Mouse (Mus musculus): ENCODE data around the gene Slc39a11. TPM values are rescaled to one million over a fixed set of nuclear protein-coding genes. Genes with fewer than 3 reads are reported as not detected.

The Slc39a11 gene
- polyA plus RNA-seq, 1 experiment from 2014 or later = 22.4 TPM

DNA sequence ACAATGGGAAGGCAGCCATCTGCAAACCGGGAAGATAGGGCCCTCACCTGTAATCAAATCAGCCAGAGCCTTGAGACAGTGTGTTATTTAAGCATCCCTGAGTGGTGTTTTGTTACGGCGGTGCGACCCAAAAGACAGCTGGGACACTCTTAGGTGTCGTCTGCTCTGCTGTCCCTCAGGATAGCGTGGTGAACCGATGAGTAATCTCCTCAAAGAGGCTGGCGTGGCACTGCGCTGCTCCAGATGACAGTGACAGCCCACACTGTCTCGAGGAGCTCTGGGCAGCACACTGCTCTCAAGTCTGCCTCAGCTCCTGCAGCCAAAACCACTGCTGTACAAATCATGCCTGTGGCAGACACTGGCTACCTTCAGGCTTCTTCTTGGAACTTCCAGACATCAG is 133.7 kb downstream of the Slc39a11 start:
- in situ Hi-C loops (cut with MboI; ENCODE audit: low pct_unique_long_range_greater_than_20kb) = no loop called here

DNA sequence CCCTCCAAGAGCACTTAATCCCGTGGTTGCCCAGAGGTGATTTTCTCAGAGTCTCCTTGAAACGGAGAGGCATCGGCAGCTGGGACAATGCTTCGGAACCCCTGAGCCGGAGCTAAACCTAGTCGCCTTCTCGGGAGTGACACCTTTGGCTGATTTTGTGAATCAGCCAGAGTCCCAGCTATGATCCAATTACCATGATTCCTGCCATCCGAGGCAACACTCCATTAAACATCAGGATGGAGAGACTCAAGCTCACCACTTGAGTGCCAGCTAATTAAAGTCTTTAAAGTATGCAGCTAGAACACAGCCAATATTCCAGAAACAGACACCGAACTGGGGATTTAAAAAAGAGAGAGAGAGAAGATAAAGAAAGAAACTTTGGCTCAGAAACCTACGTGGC is 136.9 kb downstream of the Slc39a11 start:
- in situ Hi-C loops (cut with MboI; ENCODE audit: low pct_unique_long_range_greater_than_20kb) = no loop called here
- H3K27me3 ChIP-seq = no peaks in the 10 kb centered on the region
- ChIA-PET POLR2A (interaction anchor here (1.5 kb wide), 1 partner anchor 12 kb away, joined by 3 read pairs; no protein-coding TSS in a partner anchor), CTCF (interaction anchor here (1.0 kb wide), 1 partner anchor 216 kb away, joined by 3 read pairs; no protein-coding TSS in a partner anchor)
- TF ChIP-seq CTCF (IDR thresholded peaks at IDR 0.05) = no peak
- peak; percentile 70 for DNase-seq (ENCODE audit: low read depth, low spot score)
- peak; percentile 38 for ATAC-seq

More for the DNA sequence above, 133.7 kb downstream of the Slc39a11 start:
- H3K27me3 ChIP-seq = no peaks in the 10 kb centered on the region
- TF ChIP-seq CTCF (IDR thresholded peaks at IDR 0.05) = no peak
- CTCF ChIA-PET = interaction anchor here (0.6 to 1.6 kb wide), 2 partner anchors 44 to 56 kb away, joined by 3 read pairs; no protein-coding TSS in a partner anchor
- POLR2A ChIA-PET = interaction anchor here (0.9 kb wide), 1 partner anchor 19 kb away, joined by 3 read pairs; no protein-coding TSS in a partner anchor
- no peak for ATAC-seq
- no peak for DNase-seq (ENCODE audit: low read depth, low spot score)

DNA sequence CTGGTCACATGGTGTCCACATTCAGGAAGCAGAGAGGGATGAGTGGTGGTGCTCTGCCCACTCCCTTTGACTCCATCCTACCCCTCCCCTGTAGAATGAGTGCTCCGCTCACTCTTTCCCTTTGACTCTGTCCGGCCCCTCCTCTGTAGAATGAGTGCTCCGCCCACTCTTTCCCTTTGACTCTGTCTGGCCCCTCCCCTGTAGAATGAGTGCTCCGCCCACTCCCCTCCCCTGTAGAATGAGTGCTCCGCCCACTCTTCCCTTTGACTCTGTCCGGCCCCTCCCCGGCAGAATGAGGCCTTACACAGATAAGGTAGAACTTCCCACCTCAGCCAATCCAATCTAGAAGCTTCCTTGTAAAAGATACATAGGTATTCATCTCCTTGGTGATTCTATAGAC is 137.7 kb downstream of the Slc39a11 start:
- ATAC-seq (no peak), DNase-seq (ENCODE audit: low read depth, low spot score) (no peak)
- POLR2A ChIA-PET = interaction anchor here (0.6 to 1.5 kb wide), 2 partner anchors 11 to 128 kb away, joined by 3 read pairs; no protein-coding TSS in a partner anchor
- in situ Hi-C loops (cut with MboI; ENCODE audit: low pct_unique_long_range_greater_than_20kb) = no loop called here
- no peaks in the 10 kb centered on the region for H3K27me3 ChIP-seq
- CTCF ChIA-PET = interaction anchor here (1.0 kb wide), 1 partner anchor 215 kb away, joined by 3 read pairs; no protein-coding TSS in a partner anchor
- TF ChIP-seq CTCF (IDR thresholded peaks at IDR 0.05) = no peak

DNA sequence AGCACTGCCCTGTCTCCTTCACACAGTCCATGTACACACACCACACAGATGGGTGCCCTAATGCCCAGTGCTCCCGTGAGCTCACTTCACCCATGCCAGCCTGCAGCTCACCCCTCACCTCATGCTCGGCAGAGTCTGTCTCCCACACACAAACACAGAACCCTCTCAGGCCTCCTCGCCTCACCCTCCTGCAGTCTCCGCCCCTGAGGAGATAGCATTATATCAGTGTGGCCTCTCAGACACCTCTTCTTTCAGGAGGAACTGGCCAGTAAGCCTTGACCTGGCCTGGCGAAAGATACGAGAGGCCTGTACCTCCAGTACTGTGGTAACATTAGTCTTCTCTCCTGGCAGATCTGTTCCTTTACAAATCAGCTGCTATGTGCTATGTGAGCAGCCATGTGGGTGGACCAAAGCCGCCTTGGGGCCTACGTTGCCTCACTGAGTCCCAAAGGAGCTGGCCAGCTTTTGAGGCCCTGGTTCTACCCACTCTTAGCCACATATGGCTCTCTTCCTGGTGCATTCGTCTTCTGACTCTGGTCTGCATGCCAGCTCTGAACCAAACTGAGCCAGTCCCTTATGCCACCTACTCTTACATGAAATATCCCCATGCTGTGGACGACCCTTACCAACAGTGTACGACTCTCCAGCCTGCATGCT is 138.8 kb downstream of the Slc39a11 start:
- in situ Hi-C loops (cut with MboI; ENCODE audit: low pct_unique_long_range_greater_than_20kb) = no loop called here
- ChIA-PET POLR2A (no interaction called here), CTCF (interaction anchor here (1.0 kb wide), 1 partner anchor 19 kb away, joined by 3 read pairs; no protein-coding TSS in a partner anchor)
- ATAC-seq (no peak), DNase-seq (ENCODE audit: low read depth, low spot score) (no peak)
- no peak for TF ChIP-seq CTCF (IDR thresholded peaks at IDR 0.05)
- no peaks in the 10 kb centered on the region for H3K27me3 ChIP-seq

DNA sequence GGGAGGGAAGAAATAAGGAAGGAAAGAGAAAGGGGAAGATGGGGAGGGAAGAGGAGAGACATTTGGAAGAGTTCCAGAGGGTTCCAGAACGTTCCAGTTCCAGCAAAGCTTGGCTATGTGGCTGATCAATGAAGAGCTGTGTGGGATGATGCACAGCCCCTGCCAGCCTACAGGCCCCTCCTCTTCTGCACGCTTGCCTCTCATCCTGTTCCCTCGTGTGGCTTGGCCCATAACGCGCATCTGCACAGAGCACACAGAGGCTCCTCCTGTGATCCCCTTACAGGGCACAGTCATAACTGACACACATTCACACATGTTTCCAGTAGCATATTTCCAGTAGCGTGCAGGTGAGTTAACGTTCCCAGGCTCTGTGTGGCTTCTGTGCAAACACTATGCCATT is 139.6 kb downstream of the Slc39a11 start:
- in situ Hi-C loops (cut with MboI; ENCODE audit: low pct_unique_long_range_greater_than_20kb) = no loop called here
- DNase-seq (ENCODE audit: low read depth, low spot score) = no peak
- no peak for ATAC-seq
- no peaks in the 10 kb centered on the region for H3K27me3 ChIP-seq
- ChIA-PET CTCF (interaction anchor here (1.0 kb wide), 1 partner anchor 19 kb away, joined by 3 read pairs; no protein-coding TSS in a partner anchor), POLR2A (no interaction called here)
- no peak for TF ChIP-seq CTCF (IDR thresholded peaks at IDR 0.05)

DNA sequence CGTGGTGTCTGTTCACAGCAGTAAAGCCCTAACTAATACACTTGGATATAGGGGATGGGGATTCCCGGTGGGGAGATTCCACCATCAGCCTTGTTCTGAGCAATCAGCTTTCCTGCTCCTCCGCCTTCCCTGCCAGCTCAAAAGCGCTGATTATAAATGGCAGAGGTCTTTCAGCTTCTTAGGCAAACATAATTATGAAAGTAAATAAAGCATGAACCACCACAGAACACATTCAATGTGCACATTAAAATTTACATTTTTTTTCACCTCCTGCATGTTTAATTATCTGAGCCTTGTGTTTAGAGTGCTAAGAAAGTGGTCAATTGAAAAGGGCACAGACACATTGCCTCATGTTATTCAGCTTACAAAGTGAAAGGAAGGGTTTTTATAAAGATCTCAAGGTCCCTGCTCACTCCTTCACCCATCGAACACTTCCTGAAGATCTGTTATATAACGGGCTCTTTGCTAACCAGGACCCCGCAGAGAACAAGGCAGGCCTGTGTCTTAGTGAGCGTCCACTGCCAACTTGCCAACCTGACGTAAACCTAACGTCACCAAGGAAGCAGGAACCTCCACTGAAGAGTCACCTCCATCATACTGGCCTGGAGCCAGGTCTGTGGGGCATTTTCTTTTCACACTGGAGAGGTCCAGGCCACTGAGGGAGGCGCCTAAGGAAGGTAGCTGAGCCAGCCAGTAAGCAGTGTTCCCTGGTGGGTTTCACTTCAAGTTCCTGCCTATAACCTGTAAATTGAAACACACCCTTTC is 142.0 kb downstream of the Slc39a11 start:
- ATAC-seq = no peak
- ChIA-PET POLR2A (no interaction called here), CTCF (no interaction called here)
- in situ Hi-C loops (cut with MboI; ENCODE audit: low pct_unique_long_range_greater_than_20kb) = no loop called here
- TF ChIP-seq CTCF (IDR thresholded peaks at IDR 0.05) = no peak
- no peaks in the 10 kb centered on the region for H3K27me3 ChIP-seq
- no peak for DNase-seq (ENCODE audit: low read depth, low spot score)

DNA sequence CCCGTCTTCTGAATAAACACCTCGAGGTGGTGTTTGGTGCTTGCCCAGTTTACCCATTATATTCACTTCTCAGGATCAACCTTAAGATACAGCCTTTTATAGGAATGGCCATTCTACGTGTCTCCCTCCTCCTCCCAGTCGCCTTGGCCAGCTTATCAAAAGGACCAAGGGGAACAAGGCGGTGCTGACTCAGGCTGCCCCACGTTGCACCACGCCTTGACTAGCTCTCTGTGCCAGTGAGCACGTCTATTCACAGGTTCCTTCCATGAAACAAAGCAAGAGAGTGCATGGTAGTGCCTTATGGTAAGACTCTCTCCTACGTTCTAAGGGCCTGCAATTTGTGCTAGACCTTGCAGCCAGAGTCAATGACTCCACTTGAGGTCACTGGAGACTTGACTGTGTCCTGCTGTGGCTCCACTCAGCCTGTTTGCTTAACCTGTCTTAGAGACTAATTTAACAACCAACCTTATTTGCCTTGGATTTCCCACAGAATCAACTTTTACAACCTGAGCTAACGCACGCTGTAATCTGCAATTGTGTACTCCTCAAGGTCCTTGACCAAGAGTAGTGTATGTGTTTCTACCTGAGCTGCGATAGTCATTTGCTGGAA is 144.2 kb downstream of the Slc39a11 start:
- ChIA-PET CTCF (no interaction called here), POLR2A (interaction anchor here (0.6 kb wide), 1 partner anchor 9 kb away, joined by 5 read pairs; no protein-coding TSS in a partner anchor)
- no peak for TF ChIP-seq CTCF (IDR thresholded peaks at IDR 0.05)
- no peaks in the 10 kb centered on the region for H3K27me3 ChIP-seq
- no peak for DNase-seq (ENCODE audit: low read depth, low spot score)
- ATAC-seq = no peak
- in situ Hi-C loops (cut with MboI; ENCODE audit: low pct_unique_long_range_greater_than_20kb) = no loop called here

DNA sequence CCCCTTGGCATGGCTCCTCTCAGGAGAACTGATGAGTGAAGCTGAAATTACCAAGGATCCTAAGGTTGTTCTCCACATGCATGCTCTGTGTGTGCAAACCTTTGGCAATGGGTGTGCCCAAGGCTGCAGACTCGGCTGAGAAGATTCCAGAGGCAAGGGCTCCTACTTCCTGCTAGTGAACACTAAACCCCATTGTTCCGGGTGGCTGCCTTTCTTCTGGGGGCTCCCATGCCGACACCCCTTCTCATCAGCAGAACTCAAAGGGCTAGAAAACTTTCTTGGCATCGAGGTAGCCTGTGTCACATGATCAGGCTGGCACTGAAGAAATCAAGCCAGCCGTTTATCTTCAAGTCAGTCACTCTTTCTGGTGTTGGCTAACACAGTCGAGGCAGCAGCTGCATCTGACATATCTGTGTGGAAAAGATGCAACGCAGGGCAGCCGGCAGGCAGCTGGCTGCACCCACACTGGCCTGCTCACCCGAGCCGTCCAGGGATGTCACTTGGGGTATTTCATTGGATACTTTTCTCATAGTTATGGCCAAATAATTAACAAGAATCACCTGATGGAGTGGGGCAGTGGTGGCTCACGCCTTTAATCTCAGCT is 145.3 kb downstream of the Slc39a11 start:
- in situ Hi-C loops (cut with MboI; ENCODE audit: low pct_unique_long_range_greater_than_20kb) = no loop called here
- ATAC-seq = no peak
- no peak for DNase-seq (ENCODE audit: low read depth, low spot score)
- no peaks in the 10 kb centered on the region for H3K27me3 ChIP-seq
- POLR2A ChIA-PET = no interaction called here
- CTCF ChIA-PET = no interaction called here
- TF ChIP-seq CTCF (IDR thresholded peaks at IDR 0.05) = no peak

DNA sequence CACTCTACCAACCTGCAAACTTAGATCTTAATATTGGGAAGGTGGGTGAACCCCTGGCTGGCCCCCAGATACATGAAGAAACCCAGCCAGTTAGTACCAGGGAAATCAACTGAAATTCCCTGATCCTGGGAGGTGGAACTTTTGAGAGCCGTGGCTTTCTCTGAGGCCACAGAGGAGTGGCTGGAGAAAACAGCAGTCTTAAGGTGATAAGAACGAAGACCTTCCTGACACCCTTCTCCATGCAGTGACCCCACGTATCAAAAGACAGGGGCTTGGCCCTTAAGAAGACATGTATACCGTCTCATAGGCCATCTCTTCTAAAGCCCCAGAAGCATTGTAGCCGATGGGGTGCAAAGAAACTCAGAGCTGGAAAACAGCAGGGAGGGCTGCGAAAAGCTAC is 146.9 kb downstream of the Slc39a11 start:
- TF ChIP-seq CTCF (IDR thresholded peaks at IDR 0.05) = no peak
- H3K27me3 ChIP-seq = no peaks in the 10 kb centered on the region
- ATAC-seq = no peak
- CTCF ChIA-PET = no interaction called here
- DNase-seq (ENCODE audit: low read depth, low spot score) = no peak
- POLR2A ChIA-PET = no interaction called here
- in situ Hi-C loops (cut with MboI; ENCODE audit: low pct_unique_long_range_greater_than_20kb) = no loop called here

DNA sequence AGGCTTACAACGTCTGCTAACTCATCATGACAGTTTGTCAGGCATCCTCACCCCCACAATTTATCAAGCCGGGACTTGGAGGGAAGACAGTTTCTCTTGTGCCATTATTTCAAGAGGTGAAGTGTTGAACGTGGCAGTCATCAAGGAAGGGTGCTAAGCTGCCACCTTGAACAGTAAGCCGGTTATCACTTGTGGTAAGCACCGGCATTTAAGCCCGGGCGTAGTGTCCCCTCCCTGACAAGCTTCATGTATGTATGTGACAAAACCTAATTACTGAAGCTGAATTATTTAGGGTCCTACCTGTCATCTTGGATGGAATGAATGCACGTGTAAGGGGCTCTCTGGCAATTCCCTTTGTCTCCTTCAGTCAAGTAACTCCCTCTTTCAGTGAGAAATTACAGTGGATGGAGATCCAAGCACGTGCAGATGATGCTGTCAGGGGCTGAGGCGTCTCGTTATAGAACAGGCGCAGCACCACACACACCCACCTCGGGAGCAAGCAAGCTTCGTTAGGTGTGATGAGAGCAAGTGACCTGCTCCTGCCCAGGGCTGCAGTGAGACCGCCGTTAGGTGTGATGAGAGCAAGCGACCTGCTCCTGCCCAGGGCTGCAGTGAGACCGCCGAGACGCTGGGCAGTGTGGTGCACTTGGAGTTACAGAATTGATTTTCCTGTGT is 149.1 kb downstream of the Slc39a11 start:
- TF ChIP-seq CTCF (IDR thresholded peaks at IDR 0.05) = no peak
- CTCF ChIA-PET = interaction anchor here (2.2 kb wide), 1 partner anchor 111 kb away, joined by 6 read pairs; no protein-coding TSS in a partner anchor
- no peaks in the 10 kb centered on the region for H3K27me3 ChIP-seq
- no peak for DNase-seq (ENCODE audit: low read depth, low spot score)
- POLR2A ChIA-PET = interaction anchor here (1.0 kb wide), 1 partner anchor 12 kb away, joined by 3 read pairs; no protein-coding TSS in a partner anchor
- in situ Hi-C loops (cut with MboI; ENCODE audit: low pct_unique_long_range_greater_than_20kb) = no loop called here
- ATAC-seq = no peak
